Mouse (Mus musculus): ENCODE measurements around the gene 2310022A10Rik.

The 2310022A10Rik gene

GRCm38 (mm10) chr7:27591266-27592216 lies 38.5 kb downstream of the 2310022A10Rik start, which contains the start of gene Akt2:
TSS of gene Akt2 (plus strand) at chr7:27591552.
- no peak for DNase-seq (ENCODE audit: low spot score)

- no peak for DNase-seq (ENCODE audit: low spot score)
Measured at GRCm38 (mm10) chr7:27592217-27592929, 39.3 kb downstream of the 2310022A10Rik start.

- DNase-seq (ENCODE audit: low spot score): no peak
Measured at GRCm38 (mm10) chr7:27592934-27593645, 40.1 kb downstream of the 2310022A10Rik start.

GRCm38 (mm10) chr7:27596586-27597503 lies 43.8 kb downstream of the 2310022A10Rik start:
- no peak for DNase-seq (ENCODE audit: low spot score)

- DNase-seq (ENCODE audit: low spot score): no peak
Measured at GRCm38 (mm10) chr7:27598053-27598452, 45.0 kb downstream of the 2310022A10Rik start.

GRCm38 (mm10) chr7:27601628-27602027 lies 48.6 kb downstream of the 2310022A10Rik start:
- DNase-seq (ENCODE audit: low spot score): no peak

GRCm38 (mm10) chr7:27602161-27602560 lies 49.1 kb downstream of the 2310022A10Rik start:
- no peak for DNase-seq (ENCODE audit: low spot score)

GRCm38 (mm10) chr7:27602835-27603234 lies 49.8 kb downstream of the 2310022A10Rik start:
- DNase-seq (ENCODE audit: low spot score): no peak

GRCm38 (mm10) chr7:27604661-27605348 lies 51.8 kb downstream of the 2310022A10Rik start:
- no peak for DNase-seq (ENCODE audit: low spot score)

GRCm38 (mm10) chr7:27605499-27606285 lies 52.7 kb downstream of the 2310022A10Rik start:
- no peak for DNase-seq (ENCODE audit: low spot score)

GRCm38 (mm10) chr7:27606481-27607254 lies 53.6 kb downstream of the 2310022A10Rik start:
- DNase-seq (ENCODE audit: low spot score): no peak

GRCm38 (mm10) chr7:27607580-27607979 lies 54.5 kb downstream of the 2310022A10Rik start:
- no peak for DNase-seq (ENCODE audit: low spot score)

GRCm38 (mm10) chr7:27608130-27608529 lies 55.1 kb downstream of the 2310022A10Rik start:
- DNase-seq (ENCODE audit: low spot score): no peak

GRCm38 (mm10) chr7:27609285-27609684 lies 56.3 kb downstream of the 2310022A10Rik start:
- DNase-seq (ENCODE audit: low spot score): no peak

GRCm38 (mm10) chr7:27609688-27610087 lies 56.7 kb downstream of the 2310022A10Rik start:
- no peak for DNase-seq (ENCODE audit: low spot score)

- no peak for DNase-seq (ENCODE audit: low spot score)
Measured at GRCm38 (mm10) chr7:27610370-27610769, 57.3 kb downstream of the 2310022A10Rik start.

- no peak for DNase-seq (ENCODE audit: low spot score)
Measured at GRCm38 (mm10) chr7:27610871-27611270, 57.8 kb downstream of the 2310022A10Rik start.

GRCm38 (mm10) chr7:27612940-27613339 lies 59.9 kb downstream of the 2310022A10Rik start:
- no peak for DNase-seq (ENCODE audit: low spot score)

Measured in layer of hippocampus, adult 9-10 months (tissue).